Mouse (Mus musculus) mesoderm, embryonic 11.5 days (tissue): ENCODE measurements around the gene Mptx2.
"Not testable (repeated sequence)": the region's sequence is repeated elsewhere in the genome, so short reads cannot be mapped to it uniquely, and the experiment has no call there.

Source experiments
- DNase-seq: peaks from one replicate; pipeline ENCODE4 v3.0.0-alpha.2; 2012; ENCODE audit warnings: low read depth, low spot score

The Mptx2 gene

GRCm38 (mm10) chr1:173277677-173278076, at the start of gene Mptx2:
TSS of gene Mptx2 (minus strand) at chr1:173277777.
- no peak for DNase-seq

GRCm38 (mm10) chr1:173326552-173326951, 49.0 kb upstream of the Mptx2 start:
- DNase-seq = no peak

- no peak for DNase-seq
Observed at GRCm38 (mm10) chr1:173325395-173325794, 47.8 kb upstream of the Mptx2 start.

GRCm38 (mm10) chr1:173324961-173325360, 47.4 kb upstream of the Mptx2 start:
- no peak for DNase-seq

GRCm38 (mm10) chr1:173323839-173324585, 46.4 kb upstream of the Mptx2 start:
- DNase-seq = peak; percentile 39

GRCm38 (mm10) chr1:173322249-173322627, 44.7 kb upstream of the Mptx2 start:
- no peak for DNase-seq

GRCm38 (mm10) chr1:173321593-173322248, 44.1 kb upstream of the Mptx2 start:
- DNase-seq = no peak

GRCm38 (mm10) chr1:173317925-173318477, 40.4 kb upstream of the Mptx2 start:
- no peak for DNase-seq

- DNase-seq = no peak
Observed at GRCm38 (mm10) chr1:173315725-173316124, 38.1 kb upstream of the Mptx2 start.

GRCm38 (mm10) chr1:173313535-173314050, 36.0 kb upstream of the Mptx2 start:
- not testable (repeated sequence) for DNase-seq

- DNase-seq = not testable (repeated sequence)
Observed at GRCm38 (mm10) chr1:173302795-173303194, 25.2 kb upstream of the Mptx2 start.

- no peak for DNase-seq
Observed at GRCm38 (mm10) chr1:173265701-173266100, 11.9 kb downstream of the Mptx2 start, which contains the start of gene Olfr418. TSS of gene Olfr418 (plus strand) at chr1:173266001.

- DNase-seq = no peak
Observed at GRCm38 (mm10) chr1:173249888-173250287, 27.7 kb downstream of the Mptx2 start.

GRCm38 (mm10) chr1:173237004-173237403, 40.6 kb downstream of the Mptx2 start:
- not testable (repeated sequence) for DNase-seq

- no peak for DNase-seq
Observed at GRCm38 (mm10) chr1:173227081-173227480, 50.5 kb downstream of the Mptx2 start, which contains the start of gene Fcer1a. TSS of gene Fcer1a (minus strand) at chr1:173227214.
